Mouse (Mus musculus): ENCODE measurements around the gene Tenm2. TPM values are rescaled to one million over a fixed set of nuclear protein-coding genes. Genes with fewer than 3 reads are reported as not detected.

Tenm2 gene
- polyA plus RNA-seq, 1 experiment from 2014 or later: 0.80 TPM

GRCm38 (mm10) chr11:36697816-36698215 lies 537.9 kb downstream of the Tenm2 start:
- H3K9ac ChIP-seq (ENCODE audit: low read depth, low read length): no peak overlapping the region
- WGBS: 65% methylated on average over 8 of the region's 8 CpGs

GRCm38 (mm10) chr11:36697021-36697639 lies 538.6 kb downstream of the Tenm2 start:
- ATAC-seq (replicated peaks; ENCODE audit: low FRiP score, low read depth) (no peak), DNase-seq (ENCODE audit: low spot score) (no peak)
- no peaks in the 10 kb centered on the region for H3K4me1 ChIP-seq (replicated peaks; ENCODE audit: insufficient read depth, low read length)
- H3K9ac ChIP-seq (ENCODE audit: low read depth, low read length): no peak overlapping the region
- H3K4me3 ChIP-seq (replicated peaks; ENCODE audit: low read depth, low read length): no peak overlapping the region
- H3K27ac ChIP-seq: no peak overlapping the region
- no peaks in the 10 kb centered on the region for H3K9me3 ChIP-seq (replicated peaks; ENCODE audit: low read length)
- H3K4me2 ChIP-seq (ENCODE audit: low read length): no peak overlapping the region
- no peak for TF ChIP-seq CTCF (IDR thresholded peaks at IDR 0.05; ENCODE audit: low read depth)
- H3K27me3 ChIP-seq (ENCODE audit: insufficient read depth, low read length): no peaks in the 10 kb centered on the region
- 57% methylated on average over 10 of the region's 10 CpGs for WGBS
- H3K36me3 ChIP-seq (ENCODE audit: insufficient read depth, low read length): no peaks in the 10 kb centered on the region

More at GRCm38 (mm10) chr11:36697816-36698215, 537.9 kb downstream of the Tenm2 start:
- Histone ChIP-seq H3K27me3 (ENCODE audit: insufficient read depth, low read length) (no peaks in the 10 kb centered on the region), H3K9me3 (replicated peaks; ENCODE audit: low read length) (no peaks in the 10 kb centered on the region), H3K4me3 (replicated peaks; ENCODE audit: low read depth, low read length) (no peak overlapping the region), H3K27ac (no peak overlapping the region), H3K4me2 (ENCODE audit: low read length) (no peak overlapping the region), H3K4me1 (replicated peaks; ENCODE audit: insufficient read depth, low read length) (no peaks in the 10 kb centered on the region), H3K36me3 (ENCODE audit: insufficient read depth, low read length) (no peaks in the 10 kb centered on the region)
- TF ChIP-seq CTCF (IDR thresholded peaks at IDR 0.05; ENCODE audit: low read depth): no peak
- DNase-seq (ENCODE audit: low spot score) (no peak), ATAC-seq (replicated peaks; ENCODE audit: low FRiP score, low read depth) (no peak)

- Histone ChIP-seq H3K9ac (ENCODE audit: low read depth, low read length) (no peak overlapping the region), H3K9me3 (replicated peaks; ENCODE audit: low read length) (no peaks in the 10 kb centered on the region), H3K4me1 (replicated peaks; ENCODE audit: insufficient read depth, low read length) (no peaks in the 10 kb centered on the region), H3K27me3 (ENCODE audit: insufficient read depth, low read length) (no peaks in the 10 kb centered on the region), H3K4me3 (replicated peaks; ENCODE audit: low read depth, low read length) (no peak overlapping the region), H3K36me3 (ENCODE audit: insufficient read depth, low read length) (no peaks in the 10 kb centered on the region), H3K4me2 (ENCODE audit: low read length) (no peak overlapping the region), H3K27ac (no peak overlapping the region)
- ATAC-seq (replicated peaks; ENCODE audit: low FRiP score, low read depth): no peak
- peak; percentile 19; the same call in 1 of the 2 replicates for TF ChIP-seq CTCF (IDR thresholded peaks at IDR 0.05; ENCODE audit: low read depth)
- DNase-seq (ENCODE audit: low spot score): peak; percentile 6
- WGBS: 67% methylated on average over 8 of the region's 8 CpGs
These were observed 541.0 kb downstream of the Tenm2 start for GRCm38 (mm10) chr11:36694810-36695209.

GRCm38 (mm10) chr11:36692637-36693036 lies 543.1 kb downstream of the Tenm2 start:
- TF ChIP-seq CTCF (IDR thresholded peaks at IDR 0.05; ENCODE audit: low read depth): peak; percentile 58
- no peak for ATAC-seq (replicated peaks; ENCODE audit: low FRiP score, low read depth)
- H3K9me3 ChIP-seq (replicated peaks; ENCODE audit: low read length): no peaks in the 10 kb centered on the region
- no peak for DNase-seq (ENCODE audit: low spot score)
- H3K27ac ChIP-seq: no peak overlapping the region
- no peak overlapping the region for H3K9ac ChIP-seq (ENCODE audit: low read depth, low read length)
- no peaks in the 10 kb centered on the region for H3K36me3 ChIP-seq (ENCODE audit: insufficient read depth, low read length)
- no peak overlapping the region for H3K4me2 ChIP-seq (ENCODE audit: low read length)
- no peak overlapping the region for H3K4me3 ChIP-seq (replicated peaks; ENCODE audit: low read depth, low read length)
- WGBS: 71% methylated on average over 3 of the region's 3 CpGs
- H3K4me1 ChIP-seq (replicated peaks; ENCODE audit: insufficient read depth, low read length): no peaks in the 10 kb centered on the region
- no peaks in the 10 kb centered on the region for H3K27me3 ChIP-seq (ENCODE audit: insufficient read depth, low read length)

- Histone ChIP-seq H3K9ac (ENCODE audit: low read depth, low read length) (no peak overlapping the region), H3K27ac (no peak overlapping the region), H3K9me3 (replicated peaks; ENCODE audit: low read length) (no peaks in the 10 kb centered on the region), H3K4me2 (ENCODE audit: low read length) (no peak overlapping the region), H3K4me1 (replicated peaks; ENCODE audit: insufficient read depth, low read length) (no peaks in the 10 kb centered on the region), H3K4me3 (replicated peaks; ENCODE audit: low read depth, low read length) (no peak overlapping the region), H3K36me3 (ENCODE audit: insufficient read depth, low read length) (no peaks in the 10 kb centered on the region), H3K27me3 (ENCODE audit: insufficient read depth, low read length) (no peaks in the 10 kb centered on the region)
- no peak for ATAC-seq (replicated peaks; ENCODE audit: low FRiP score, low read depth)
- TF ChIP-seq CTCF (IDR thresholded peaks at IDR 0.05; ENCODE audit: low read depth): no peak
- WGBS: 64% methylated on average over 6 of the region's 6 CpGs
- DNase-seq (ENCODE audit: low spot score): no peak
These were observed 544.9 kb downstream of the Tenm2 start for GRCm38 (mm10) chr11:36690826-36691225.

- no peak overlapping the region for H3K4me3 ChIP-seq (replicated peaks; ENCODE audit: low read depth, low read length)
- DNase-seq (ENCODE audit: low spot score) (no peak), ATAC-seq (replicated peaks; ENCODE audit: low FRiP score, low read depth) (no peak)
- H3K4me2 ChIP-seq (ENCODE audit: low read length): no peak overlapping the region
- no peaks in the 10 kb centered on the region for H3K36me3 ChIP-seq (ENCODE audit: insufficient read depth, low read length)
- H3K27ac ChIP-seq: no peak overlapping the region
- no peaks in the 10 kb centered on the region for H3K27me3 ChIP-seq (ENCODE audit: insufficient read depth, low read length)
- no peaks in the 10 kb centered on the region for H3K9me3 ChIP-seq (replicated peaks; ENCODE audit: low read length)
- no peaks in the 10 kb centered on the region for H3K4me1 ChIP-seq (replicated peaks; ENCODE audit: insufficient read depth, low read length)
- TF ChIP-seq CTCF (IDR thresholded peaks at IDR 0.05; ENCODE audit: low read depth): no peak
- 86% methylated on average over 6 of the region's 6 CpGs for WGBS
- no peak overlapping the region for H3K9ac ChIP-seq (ENCODE audit: low read depth, low read length)
These were observed 549.5 kb downstream of the Tenm2 start for GRCm38 (mm10) chr11:36686253-36686652.

GRCm38 (mm10) chr11:36679361-36679760 lies 556.4 kb downstream of the Tenm2 start:
- no peak for TF ChIP-seq CTCF (IDR thresholded peaks at IDR 0.05; ENCODE audit: low read depth)
- no peak overlapping the region for H3K9ac ChIP-seq (ENCODE audit: low read depth, low read length)
- peaks cover 3% of the 10 kb centered on the region; the same call in 1 of the 2 replicates for H3K27me3 ChIP-seq (ENCODE audit: insufficient read depth, low read length)
- 93% methylated on average over 2 of the region's 2 CpGs for WGBS
- ATAC-seq (replicated peaks; ENCODE audit: low FRiP score, low read depth) (no peak), DNase-seq (ENCODE audit: low spot score) (no peak)
- H3K27ac ChIP-seq: no peak overlapping the region
- no peaks in the 10 kb centered on the region for H3K36me3 ChIP-seq (ENCODE audit: insufficient read depth, low read length)
- no peaks in the 10 kb centered on the region for H3K9me3 ChIP-seq (replicated peaks; ENCODE audit: low read length)
- H3K4me1 ChIP-seq (replicated peaks; ENCODE audit: insufficient read depth, low read length): no peaks in the 10 kb centered on the region
- H3K4me3 ChIP-seq (replicated peaks; ENCODE audit: low read depth, low read length): no peak overlapping the region
- no peak overlapping the region for H3K4me2 ChIP-seq (ENCODE audit: low read length)

All from kidney, postnatal 0 days (tissue).